Mouse (Mus musculus): ENCODE measurements around the gene Nploc4. TPM values are rescaled to one million over a fixed set of nuclear protein-coding genes. Genes with fewer than 3 reads are reported as not detected.

Nploc4 gene
- polyA plus RNA-seq, 1 experiment from 2014 or later: 37.0 TPM

GRCm38 (mm10) chr11:120464365-120464764, 26.9 kb upstream of the Nploc4 start:
- ATAC-seq (ENCODE audit: insufficient number of reproducible peaks, insufficient read depth, low FRiP score, low read depth): no peak
- Histone ChIP-seq H3K4me3 (ENCODE audit: low read depth, low read length) (no peak overlapping the region), H3K4me1 (ENCODE audit: control insufficient read depth, insufficient read depth, low read length) (peaks cover 17% of the 10 kb centered on the region; the same call in 1 of the 2 replicates), H3K9me3 (ENCODE audit: control insufficient read depth, low read depth, low read length) (no peaks in the 10 kb centered on the region), H3K27me3 (ENCODE audit: control insufficient read depth, insufficient read depth, low read length) (no peaks in the 10 kb centered on the region), H3K9ac (replicated peaks; ENCODE audit: low read depth, low read length) (no peak overlapping the region), H3K4me2 (replicated peaks; ENCODE audit: low read depth, low read length) (no peak overlapping the region), H3K27ac (ENCODE audit: low read length) (no peak overlapping the region), H3K36me3 (ENCODE audit: control insufficient read depth, insufficient read depth, low read length) (peaks cover 32% of the 10 kb centered on the region)
- 86% methylated on average over 5 of the region's 5 CpGs for WGBS

- Histone ChIP-seq H3K27me3 (ENCODE audit: control insufficient read depth, insufficient read depth, low read length) (no peaks in the 10 kb centered on the region), H3K9me3 (ENCODE audit: control insufficient read depth, low read depth, low read length) (no peaks in the 10 kb centered on the region), H3K9ac (replicated peaks; ENCODE audit: low read depth, low read length) (no peak overlapping the region), H3K4me2 (replicated peaks; ENCODE audit: low read depth, low read length) (no peak overlapping the region), H3K4me3 (ENCODE audit: low read depth, low read length) (no peak overlapping the region), H3K27ac (ENCODE audit: low read length) (no peak overlapping the region), H3K36me3 (ENCODE audit: control insufficient read depth, insufficient read depth, low read length) (peaks cover 29% of the 10 kb centered on the region), H3K4me1 (ENCODE audit: control insufficient read depth, insufficient read depth, low read length) (peaks cover 23% of the 10 kb centered on the region)
- no peak for ATAC-seq (ENCODE audit: insufficient number of reproducible peaks, insufficient read depth, low FRiP score, low read depth)
- WGBS: 91% methylated on average over 2 of the region's 2 CpGs
Measured at GRCm38 (mm10) chr11:120463536-120463935, 26.0 kb upstream of the Nploc4 start.

GRCm38 (mm10) chr11:120458847-120459597, 21.5 kb upstream of the Nploc4 start:
- H3K36me3 ChIP-seq (ENCODE audit: control insufficient read depth, insufficient read depth, low read length): peaks cover 23% of the 10 kb centered on the region
- peak overlapping the region; percentile 75 for H3K9ac ChIP-seq (replicated peaks; ENCODE audit: low read depth, low read length)
- no peak overlapping the region for H3K27ac ChIP-seq (ENCODE audit: low read length)
- peak overlapping the region; percentile 58 for H3K4me3 ChIP-seq (ENCODE audit: low read depth, low read length)
- H3K27me3 ChIP-seq (ENCODE audit: control insufficient read depth, insufficient read depth, low read length): no peaks in the 10 kb centered on the region
- H3K4me2 ChIP-seq (replicated peaks; ENCODE audit: low read depth, low read length): peak overlapping the region; percentile 94
- ATAC-seq (ENCODE audit: insufficient number of reproducible peaks, insufficient read depth, low FRiP score, low read depth): no peak
- 64% methylated on average over 6 of the region's 6 CpGs for WGBS
- no peaks in the 10 kb centered on the region for H3K9me3 ChIP-seq (ENCODE audit: control insufficient read depth, low read depth, low read length)
- peaks cover 16% of the 10 kb centered on the region for H3K4me1 ChIP-seq (ENCODE audit: control insufficient read depth, insufficient read depth, low read length)

GRCm38 (mm10) chr11:120457772-120458751, 20.6 kb upstream of the Nploc4 start, which contains the start of the genes Oxld1 and Ccdc137:
Gene Oxld1 (minus strand): TSS chr11:120458068.
Gene Ccdc137 (plus strand): TSS chr11:120458115.
- peak within 1 kb of the TSS; percentile 75 for H3K9ac ChIP-seq (replicated peaks; ENCODE audit: low read depth, low read length)
- H3K4me3 ChIP-seq (ENCODE audit: low read depth, low read length): peak within 1 kb of the TSS; percentile 58
- peaks cover 16% of the 10 kb centered on the region for H3K4me1 ChIP-seq (ENCODE audit: control insufficient read depth, insufficient read depth, low read length)
- peaks cover 21% of the 10 kb centered on the region for H3K36me3 ChIP-seq (ENCODE audit: control insufficient read depth, insufficient read depth, low read length)
- peak within 1 kb of the TSS; percentile 49; the same call in 1 of the 2 replicates for H3K27ac ChIP-seq (ENCODE audit: low read length)
- no peaks in the 10 kb centered on the region for H3K27me3 ChIP-seq (ENCODE audit: control insufficient read depth, insufficient read depth, low read length)
- 4% methylated on average over 62 of the region's 62 CpGs for WGBS
- ATAC-seq (ENCODE audit: insufficient number of reproducible peaks, insufficient read depth, low FRiP score, low read depth): peak; percentile 88
- no peaks in the 10 kb centered on the region for H3K9me3 ChIP-seq (ENCODE audit: control insufficient read depth, low read depth, low read length)
- peak within 1 kb of the TSS; percentile 94 for H3K4me2 ChIP-seq (replicated peaks; ENCODE audit: low read depth, low read length)

GRCm38 (mm10) chr11:120457370-120457769, 19.9 kb upstream of the Nploc4 start:
- no peak for ATAC-seq (ENCODE audit: insufficient number of reproducible peaks, insufficient read depth, low FRiP score, low read depth)
- peak overlapping the region; percentile 49; the same call in 1 of the 2 replicates for H3K27ac ChIP-seq (ENCODE audit: low read length)
- peaks cover 16% of the 10 kb centered on the region for H3K36me3 ChIP-seq (ENCODE audit: control insufficient read depth, insufficient read depth, low read length)
- H3K9me3 ChIP-seq (ENCODE audit: control insufficient read depth, low read depth, low read length): no peaks in the 10 kb centered on the region
- H3K4me2 ChIP-seq (replicated peaks; ENCODE audit: low read depth, low read length): peak overlapping the region; percentile 94
- WGBS: 34% methylated on average over 14 of the region's 14 CpGs
- H3K27me3 ChIP-seq (ENCODE audit: control insufficient read depth, insufficient read depth, low read length): no peaks in the 10 kb centered on the region
- H3K4me3 ChIP-seq (ENCODE audit: low read depth, low read length): peak overlapping the region; percentile 58
- H3K9ac ChIP-seq (replicated peaks; ENCODE audit: low read depth, low read length): peak overlapping the region; percentile 75
- H3K4me1 ChIP-seq (ENCODE audit: control insufficient read depth, insufficient read depth, low read length): peaks cover 16% of the 10 kb centered on the region

GRCm38 (mm10) chr11:120455413-120455812, 17.9 kb upstream of the Nploc4 start:
- WGBS: 90% methylated on average over 7 of the region's 7 CpGs
- no peak overlapping the region for H3K4me2 ChIP-seq (replicated peaks; ENCODE audit: low read depth, low read length)
- H3K27ac ChIP-seq (ENCODE audit: low read length): no peak overlapping the region
- peaks cover 16% of the 10 kb centered on the region for H3K4me1 ChIP-seq (ENCODE audit: control insufficient read depth, insufficient read depth, low read length)
- H3K9ac ChIP-seq (replicated peaks; ENCODE audit: low read depth, low read length): no peak overlapping the region
- no peaks in the 10 kb centered on the region for H3K9me3 ChIP-seq (ENCODE audit: control insufficient read depth, low read depth, low read length)
- no peaks in the 10 kb centered on the region for H3K27me3 ChIP-seq (ENCODE audit: control insufficient read depth, insufficient read depth, low read length)
- no peak for ATAC-seq (ENCODE audit: insufficient number of reproducible peaks, insufficient read depth, low FRiP score, low read depth)
- peaks cover 3% of the 10 kb centered on the region; the same call in 1 of the 2 replicates for H3K36me3 ChIP-seq (ENCODE audit: control insufficient read depth, insufficient read depth, low read length)
- no peak overlapping the region for H3K4me3 ChIP-seq (ENCODE audit: low read depth, low read length)

- Histone ChIP-seq H3K36me3 (ENCODE audit: control insufficient read depth, insufficient read depth, low read length) (peaks cover 1% of the 10 kb centered on the region; the same call in 1 of the 2 replicates), H3K27ac (ENCODE audit: low read length) (no peak overlapping the region), H3K9ac (replicated peaks; ENCODE audit: low read depth, low read length) (no peak overlapping the region), H3K27me3 (ENCODE audit: control insufficient read depth, insufficient read depth, low read length) (no peaks in the 10 kb centered on the region), H3K4me1 (ENCODE audit: control insufficient read depth, insufficient read depth, low read length) (peaks cover 16% of the 10 kb centered on the region), H3K9me3 (ENCODE audit: control insufficient read depth, low read depth, low read length) (no peaks in the 10 kb centered on the region), H3K4me2 (replicated peaks; ENCODE audit: low read depth, low read length) (no peak overlapping the region), H3K4me3 (ENCODE audit: low read depth, low read length) (no peak overlapping the region)
- ATAC-seq (ENCODE audit: insufficient number of reproducible peaks, insufficient read depth, low FRiP score, low read depth): no peak
- 93% methylated on average over 4 of the region's 4 CpGs for WGBS
Measured at GRCm38 (mm10) chr11:120454965-120455364, 17.5 kb upstream of the Nploc4 start.

- H3K4me3 ChIP-seq (ENCODE audit: low read depth, low read length): no peak within 1 kb of the TSS
- H3K4me1 ChIP-seq (ENCODE audit: control insufficient read depth, insufficient read depth, low read length): peaks cover 5% of the 10 kb centered on the region; the same call in 1 of the 2 replicates
- no peak for ATAC-seq (ENCODE audit: insufficient number of reproducible peaks, insufficient read depth, low FRiP score, low read depth)
- H3K9ac ChIP-seq (replicated peaks; ENCODE audit: low read depth, low read length): no peak within 1 kb of the TSS
- no peaks in the 10 kb centered on the region for H3K27me3 ChIP-seq (ENCODE audit: control insufficient read depth, insufficient read depth, low read length)
- 86% methylated on average over 4 of the region's 4 CpGs for WGBS
- H3K9me3 ChIP-seq (ENCODE audit: control insufficient read depth, low read depth, low read length): no peaks in the 10 kb centered on the region
- H3K27ac ChIP-seq (ENCODE audit: low read length): no peak within 1 kb of the TSS
- H3K36me3 ChIP-seq (ENCODE audit: control insufficient read depth, insufficient read depth, low read length): no peaks in the 10 kb centered on the region
- no peak within 1 kb of the TSS for H3K4me2 ChIP-seq (replicated peaks; ENCODE audit: low read depth, low read length)
Measured at GRCm38 (mm10) chr11:120453306-120453705, 15.8 kb upstream of the Nploc4 start, which contains the start of gene Pde6g. Gene Pde6g (minus strand): TSS chr11:120453500.
